8 mouse cellular contexts compared by ENCODE assay signal in the genomic region with DNA sequence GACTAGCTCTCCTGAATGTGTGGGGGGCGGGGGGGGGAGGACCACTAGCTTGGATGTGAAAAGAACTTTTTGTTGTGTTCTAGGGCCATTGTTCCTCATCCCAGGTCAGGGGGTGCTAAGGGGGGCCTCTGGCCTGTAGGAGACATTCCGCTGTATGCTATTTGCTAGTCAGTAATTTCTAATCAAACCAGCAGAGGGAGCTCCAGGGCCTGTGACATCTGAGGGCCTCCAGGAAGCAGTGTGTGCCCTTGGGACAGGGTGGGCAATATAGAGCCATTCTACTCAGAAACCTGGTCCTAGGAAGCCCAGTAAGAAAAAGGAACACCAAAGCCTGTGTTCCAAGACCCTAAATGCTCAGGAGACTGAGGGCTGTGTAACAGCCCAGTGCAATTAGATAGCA.
DNase-seq lines count a peak whose midpoint lies in the region; ATAC-seq and TF ChIP-seq lines count a peak whose summit lies in the region.

No protein-coding gene starts in this region.

- H3K27ac ChIP-seq in heart, adult 2 months, result no peak overlapping the region; the same call in 1 of the 2 replicates
- no peak overlapping the region for H3K27ac ChIP-seq in bone marrow, adult 2 months (ENCODE audit: control insufficient read depth, insufficient read depth, low read depth, low read length, poor library complexity)
- H3K27ac ChIP-seq in spleen, adult 2 months (ENCODE audit: insufficient read depth, low read length), result no peak overlapping the region

- H3K4me3 ChIP-seq in heart, adult 2 months, result no peak overlapping the region
- H3K4me3 ChIP-seq in bone marrow, adult 2 months (replicated peaks; ENCODE audit: control insufficient read depth, low read depth, low read length), result no peak overlapping the region
- no peak overlapping the region for H3K4me3 ChIP-seq in spleen, adult 2 months (ENCODE audit: extremely low read depth, insufficient read depth, insufficient read length)

- peak; percentile 32 to 43 for DNase-seq in heart, adult 2 months
- no peak for DNase-seq in heart, adult 11 months
- peak; percentile 62 for DNase-seq in CD4-positive helper T cell, adult 2 months (ENCODE audit: low read depth, low spot score)
- peak; percentile 67 for DNase-seq in kidney, postnatal 10 days
- peak; percentile 75 for DNase-seq in lung, postnatal 10 days
- DNase-seq in spleen, adult 2 months (ENCODE audit: low read depth in 1 of 2, low spot score in 2 of 2), result peak; percentile 31 to 46

- intact Hi-C loops in heart, adult 2 months (cut with DNase I), result loop anchor here (1.0 to 5.0 kb wide), 5 partner anchors 66 to 225 kb away; no protein-coding TSS in a partner anchor

- TF ChIP-seq POLR2A in heart, adult 2 months (IDR thresholded peaks at IDR 0.05; ENCODE audit: insufficient read depth, low read depth, low read length), result no peak
- no peak for TF ChIP-seq POLR2A in bone marrow, adult 2 months (IDR thresholded peaks at IDR 0.05; ENCODE audit: borderline replicate concordance, control insufficient read depth, low read depth, low read length)
- TF ChIP-seq POLR2A in spleen, adult 2 months (IDR thresholded peaks at IDR 0.05; ENCODE audit: low read depth, low read length), result no peak

- no peaks in the 10 kb centered on the region for H3K79me2 ChIP-seq in heart, adult 2 months (replicated peaks; ENCODE audit: control insufficient read depth, insufficient read depth, low read length)

- 38% methylated on average over 2 of the region's 2 CpGs for WGBS in heart, adult 2 months
- WGBS in bone marrow, adult 2 months, result 30% methylated on average over 2 of the region's 2 CpGs
- WGBS in spleen, adult 2 months, result 42% methylated on average over 2 of the region's 2 CpGs

- peak; percentile 70 for ATAC-seq in erythroid progenitor cell, adult 5-6 weeks (replicated peaks; ENCODE audit: low FRiP score, poor library complexity, severe bottlenecking)

- peak; percentile 89 for TF ChIP-seq CTCF in heart, adult 2 months (IDR thresholded peaks at IDR 0.05)
- TF ChIP-seq CTCF in bone marrow, adult 2 months (IDR thresholded peaks at IDR 0.05; ENCODE audit: control insufficient read depth, insufficient read depth, low read length), result peak; percentile 75
- peak; percentile 58; the same call in 1 of the 2 replicates for TF ChIP-seq CTCF in spleen, adult 2 months (IDR thresholded peaks at IDR 0.05; ENCODE audit: extremely low read depth, insufficient read depth, insufficient read length, insufficient replicate concordance)

- TF ChIP-seq EP300 in heart, adult 2 months (IDR thresholded peaks at IDR 0.05; ENCODE audit: insufficient read depth, low read depth, low read length), result 0 out of 2 replicates have a peak, but pooled peaks have one; percentile 44

- H3K9ac ChIP-seq in heart, adult 2 months (ENCODE audit: low read depth, low read length), result no peak overlapping the region

- H3K36me3 ChIP-seq in heart, adult 2 months (ENCODE audit: control insufficient read depth, insufficient read depth, low read length), result no peaks in the 10 kb centered on the region
- no peaks in the 10 kb centered on the region for H3K36me3 ChIP-seq in spleen, adult 2 months (ENCODE audit: control insufficient read depth, insufficient read depth, low read length)

- no peaks in the 10 kb centered on the region for H3K4me1 ChIP-seq in heart, adult 2 months (ENCODE audit: control insufficient read depth, insufficient read depth, low read length)
- no peaks in the 10 kb centered on the region for H3K4me1 ChIP-seq in bone marrow, adult 2 months (ENCODE audit: control insufficient read depth, insufficient read depth, low read length)
- no peaks in the 10 kb centered on the region for H3K4me1 ChIP-seq in spleen, adult 2 months (ENCODE audit: control insufficient read depth, insufficient read depth, insufficient read length)

- H3K27me3 ChIP-seq in heart, adult 2 months (ENCODE audit: control insufficient read depth, insufficient read depth, low read length), result no peaks in the 10 kb centered on the region
- no peaks in the 10 kb centered on the region for H3K27me3 ChIP-seq in spleen, adult 2 months (ENCODE audit: control insufficient read depth, insufficient read depth, low read length)
